Mouse (Mus musculus) limb, embryonic 11.5 days (tissue): ENCODE results near the gene Clca3a2. TPM values are rescaled to one million over a fixed set of nuclear protein-coding genes. Genes with fewer than 3 reads are reported as not detected.
"Not testable (repeated sequence)": the region's sequence is repeated elsewhere in the genome, so short reads cannot be mapped to it uniquely, and the experiment has no call there.

Experiments used
- ATAC-seq: fragments of 200-750 bp; cut with Nextera tagmentation; 2 replicates; pipeline ENCODE4 v1.8.0; 2017; ENCODE audit warnings: low read depth; ENCODE audit not compliant: insufficient number of reproducible peaks, low FRiP score, low TSS enrichment
- DNase-seq: peaks from one replicate; pipeline ENCODE4 v3.0.0-alpha.2; 2015; ENCODE audit warnings: low spot score
- H3K27ac ChIP-seq: fragments of 300-500 bp; sonication (generic); replicated peaks from 2 replicates; pipeline ENCODE4 v1.5.1; 2014; ENCODE audit warnings: low read depth, mild to moderate bottlenecking, low read length
- H3K27me3 ChIP-seq: fragments of 300-500 bp; sonication (generic); 2 replicates; pipeline ENCODE4 v1.6.1; 2014; ENCODE audit warnings: mild to moderate bottlenecking, low read length, mixed read lengths; ENCODE audit not compliant: control insufficient read depth, insufficient read depth
- H3K36me3 ChIP-seq: fragments of 300-500 bp; sonication (generic); 2 replicates; pipeline ENCODE4 v1.6.1; 2014; ENCODE audit warnings: mild to moderate bottlenecking, low read length, moderate library complexity, mixed read lengths; ENCODE audit not compliant: control insufficient read depth, insufficient read depth
- H3K4me1 ChIP-seq: fragments of 300-500 bp; sonication (generic); 2 replicates; pipeline ENCODE4 v1.6.1; 2014; ENCODE audit warnings: low read length, mixed read lengths; ENCODE audit not compliant: control insufficient read depth, insufficient read depth
- H3K4me2 ChIP-seq: fragments of 300-500 bp; sonication (generic); 2 replicates; pipeline ENCODE4 v1.6.1; 2014; ENCODE audit warnings: low read depth, mild to moderate bottlenecking, moderate library complexity; ENCODE audit not compliant: severe bottlenecking
- H3K4me3 ChIP-seq: fragments of 300-500 bp; sonication (generic); 2 replicates; pipeline ENCODE4 v1.5.1; 2014; ENCODE audit warnings: low read depth, low read length
- H3K9ac ChIP-seq: fragments of 300-500 bp; sonication (generic); 2 replicates; pipeline ENCODE4 v1.6.1; 2014; ENCODE audit warnings: mild to moderate bottlenecking, low read length
- H3K9me3 ChIP-seq: fragments of 300-500 bp; sonication (generic); 2 replicates; pipeline ENCODE4 v1.6.1; 2016; ENCODE audit warnings: low read length; ENCODE audit not compliant: control insufficient read depth
- WGBS: fragments of 180-500 bp; shearing (Covaris S2); extraction: QIAGEN DNeasy Blood & Tissue Kit; methylation state at CpG from one replicate; pipeline ENCODE4 v1.1.7; 2014; 5-methylcytosine and 5-hydroxymethylcytosine counted together
- polyA plus RNA-seq: library from polyadenylated mRNA; unstranded; fragments of >200 nt; fragmentation: Nextera tagmentation; extraction: Ambion mirVana; gene quantifications from 2 replicates; pipeline ENCODE4 v1.2.1, GENCODE M21; 2014

Gene Clca3a2
- polyA plus RNA-seq, result not detected in 2 replicates

DNA sequence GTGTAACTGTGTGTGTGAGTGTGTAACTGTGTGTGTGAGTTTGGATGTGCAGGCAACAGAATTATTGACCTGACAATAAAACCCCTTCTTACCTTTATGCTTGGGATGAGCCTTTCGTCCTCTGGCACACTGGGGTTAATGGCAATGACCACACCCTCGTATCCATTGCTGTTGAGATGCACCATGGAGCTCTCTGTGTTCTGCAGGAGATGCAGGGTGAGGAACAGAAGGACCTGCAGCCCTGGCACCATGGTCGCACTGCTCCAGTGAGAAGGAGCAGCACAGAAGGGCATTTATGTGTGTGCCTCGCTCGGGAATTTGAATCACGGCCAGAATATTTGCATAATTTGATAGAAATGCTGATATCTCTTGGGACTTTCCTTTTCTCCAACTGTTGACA lies at the start of gene Clca3a2:
TSS of gene Clca3a2 (minus strand) at position 276 of the 400 bp plus-strand sequence.
- not testable (repeated sequence) for H3K27ac ChIP-seq, H3K27me3 ChIP-seq, H3K9me3 ChIP-seq, ATAC-seq, DNase-seq, H3K9ac ChIP-seq, H3K36me3 ChIP-seq, H3K4me1 ChIP-seq, H3K4me3 ChIP-seq, H3K4me2 ChIP-seq
- 89% methylated on average over 5 of the region's 6 CpGs for WGBS

DNA sequence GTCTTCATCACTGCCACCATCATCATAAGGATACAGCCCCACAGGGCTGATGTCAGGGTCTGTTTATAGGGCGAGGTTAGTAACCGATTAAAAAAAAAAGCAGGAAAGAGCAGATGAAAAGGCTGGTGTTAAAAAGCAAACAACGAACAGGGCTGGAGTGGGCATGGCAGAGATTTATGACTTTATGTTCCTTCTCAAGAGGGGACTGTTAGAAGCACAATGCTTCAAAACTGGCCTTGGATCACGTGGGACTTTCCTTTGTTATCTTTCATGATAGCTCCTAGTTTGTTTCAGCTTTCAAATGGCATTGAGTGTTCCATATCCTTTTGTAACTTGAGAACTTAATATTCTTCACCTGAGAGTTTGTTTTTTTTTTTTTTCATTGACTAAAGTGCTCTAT lies 30.3 kb upstream of the Clca3a2 start:
- H3K27ac ChIP-seq, result no peak overlapping the region
- H3K27me3 ChIP-seq, result no peaks in the 10 kb centered on the region
- no peaks in the 10 kb centered on the region for H3K9me3 ChIP-seq
- H3K4me2 ChIP-seq, result no peak overlapping the region
- DNase-seq (no peak), ATAC-seq (no peak)
- no peaks in the 10 kb centered on the region for H3K4me1 ChIP-seq
- 47% methylated on average over 4 of the region's 4 CpGs for WGBS
- no peaks in the 10 kb centered on the region for H3K36me3 ChIP-seq
- no peak overlapping the region for H3K4me3 ChIP-seq
- H3K9ac ChIP-seq, result no peak overlapping the region

DNA sequence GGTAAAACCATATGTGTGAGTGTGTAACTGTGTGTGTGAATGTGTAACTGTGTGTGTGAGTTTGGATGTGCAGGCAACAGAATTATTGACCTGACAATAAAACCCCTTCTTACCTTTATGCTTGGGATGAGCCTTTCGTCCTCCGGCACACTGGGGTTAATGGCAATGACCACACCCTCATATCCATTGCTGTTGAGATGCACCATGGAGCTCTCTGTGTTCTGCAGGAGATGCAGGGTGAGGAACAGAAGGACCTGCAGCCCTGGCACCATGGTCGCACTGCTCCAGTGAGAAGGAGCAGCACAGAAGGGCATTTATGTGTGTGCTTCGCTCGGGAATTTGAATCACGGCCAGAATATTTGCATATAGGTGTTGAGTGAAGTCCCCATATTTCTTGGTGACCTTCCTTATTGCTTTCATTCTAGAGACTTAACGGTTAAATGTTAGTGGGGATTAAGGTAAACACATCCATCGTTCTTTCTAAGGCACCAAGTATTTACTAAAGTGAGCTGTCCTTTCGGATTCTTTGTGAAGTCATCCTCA lies 29.8 kb upstream of the Clca3a2 start, which contains the start of gene Clca3b:
TSS of gene Clca3b (minus strand) at position 344 of the 543 bp plus-strand sequence.
- not testable (repeated sequence) for DNase-seq, H3K4me1 ChIP-seq, ATAC-seq, H3K36me3 ChIP-seq, H3K27me3 ChIP-seq, H3K9me3 ChIP-seq, H3K4me3 ChIP-seq, H3K9ac ChIP-seq, H3K4me2 ChIP-seq, H3K27ac ChIP-seq
- 88% methylated on average over 9 of the region's 9 CpGs for WGBS

DNA sequence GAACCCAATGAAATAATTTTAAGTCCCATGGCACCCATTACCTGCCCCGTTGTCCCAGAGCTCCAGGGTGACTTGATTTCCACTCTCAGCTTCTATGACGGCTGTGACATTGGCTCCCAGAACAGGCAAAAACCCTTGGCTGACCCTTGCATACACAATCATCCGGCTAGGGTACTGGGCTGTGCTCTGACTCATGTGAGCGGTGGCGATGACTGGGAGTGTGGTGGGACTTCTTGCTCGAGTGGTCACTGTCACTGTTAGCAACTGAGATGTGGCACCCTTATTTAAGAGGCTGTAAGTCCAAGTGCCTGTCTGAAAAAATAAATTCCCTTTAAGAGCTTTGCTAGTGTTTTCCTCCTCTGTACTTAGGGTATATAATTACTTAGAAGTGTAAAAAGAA lies 8.0 kb upstream of the Clca3a2 start:
- no peak for DNase-seq
- H3K4me2 ChIP-seq, result no peak overlapping the region

DNA sequence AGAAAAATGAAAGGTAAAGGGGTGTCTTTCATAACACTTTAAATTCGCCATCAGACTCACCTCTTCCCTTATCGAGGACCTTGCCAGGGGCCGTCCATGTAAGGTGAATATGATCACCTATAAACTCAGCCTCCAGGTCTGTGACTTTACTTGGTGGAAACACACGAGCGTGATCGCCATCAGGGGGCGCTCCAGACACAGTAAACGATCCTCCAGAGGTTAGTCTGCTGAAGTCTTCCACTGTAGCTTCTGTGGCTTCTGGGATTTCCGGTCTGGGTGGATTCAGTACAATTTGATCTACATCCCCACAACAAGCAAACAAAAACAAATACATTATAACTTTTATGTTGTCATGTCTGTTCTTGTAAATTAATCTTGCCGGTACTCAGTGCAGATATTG lies 5.9 kb upstream of the Clca3a2 start:
- H3K4me3 ChIP-seq, result no peak overlapping the region
- H3K9ac ChIP-seq, result no peak overlapping the region
- no peaks in the 10 kb centered on the region for H3K36me3 ChIP-seq
- no peaks in the 10 kb centered on the region for H3K4me1 ChIP-seq
- no peak overlapping the region for H3K4me2 ChIP-seq
- ATAC-seq (peak; percentile 70; the same call in 1 of the 2 replicates), DNase-seq (peak; percentile 88)
- no peaks in the 10 kb centered on the region for H3K27me3 ChIP-seq
- H3K27ac ChIP-seq, result no peak overlapping the region
- 19% methylated on average over 10 of the region's 10 CpGs for WGBS
- no peaks in the 10 kb centered on the region for H3K9me3 ChIP-seq

More for the DNA sequence above, 8.0 kb upstream of the Clca3a2 start:
- Histone ChIP-seq H3K4me1 (no peaks in the 10 kb centered on the region), H3K27me3 (no peaks in the 10 kb centered on the region), H3K27ac (no peak overlapping the region), H3K9me3 (no peaks in the 10 kb centered on the region), H3K4me3 (no peak overlapping the region), H3K9ac (no peak overlapping the region), H3K36me3 (no peaks in the 10 kb centered on the region)
- WGBS, result 95% methylated on average over 6 of the region's 6 CpGs
- ATAC-seq, result no peak

DNA sequence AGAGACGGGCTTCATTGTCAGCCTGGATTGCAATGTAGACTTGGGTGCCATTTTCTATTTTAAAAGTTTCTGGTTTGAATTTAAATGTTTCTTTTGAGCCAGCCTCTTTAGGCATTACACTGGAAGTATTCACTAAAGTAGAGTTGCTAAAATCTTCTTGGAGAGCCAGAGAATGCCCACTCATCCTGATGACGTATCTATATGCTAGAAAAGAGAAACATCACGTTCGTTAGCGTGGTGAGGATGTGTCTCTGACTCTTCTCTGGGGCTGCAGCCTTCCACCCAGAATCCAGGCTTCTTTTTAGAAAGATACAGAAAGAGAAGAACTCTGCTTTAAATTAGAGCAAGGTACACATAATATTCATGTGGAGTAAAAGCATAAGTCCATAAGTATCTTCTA lies 4.0 kb upstream of the Clca3a2 start:
- no peaks in the 10 kb centered on the region for H3K9me3 ChIP-seq
- no peaks in the 10 kb centered on the region for H3K27me3 ChIP-seq
- 86% methylated on average over 5 of the region's 5 CpGs for WGBS
- no peak overlapping the region for H3K27ac ChIP-seq
- no peak for DNase-seq
- ATAC-seq, result no peak
- H3K4me3 ChIP-seq, result no peak overlapping the region
- H3K4me2 ChIP-seq, result no peak overlapping the region
- H3K9ac ChIP-seq, result no peak overlapping the region
- H3K4me1 ChIP-seq, result no peaks in the 10 kb centered on the region
- H3K36me3 ChIP-seq, result no peaks in the 10 kb centered on the region

DNA sequence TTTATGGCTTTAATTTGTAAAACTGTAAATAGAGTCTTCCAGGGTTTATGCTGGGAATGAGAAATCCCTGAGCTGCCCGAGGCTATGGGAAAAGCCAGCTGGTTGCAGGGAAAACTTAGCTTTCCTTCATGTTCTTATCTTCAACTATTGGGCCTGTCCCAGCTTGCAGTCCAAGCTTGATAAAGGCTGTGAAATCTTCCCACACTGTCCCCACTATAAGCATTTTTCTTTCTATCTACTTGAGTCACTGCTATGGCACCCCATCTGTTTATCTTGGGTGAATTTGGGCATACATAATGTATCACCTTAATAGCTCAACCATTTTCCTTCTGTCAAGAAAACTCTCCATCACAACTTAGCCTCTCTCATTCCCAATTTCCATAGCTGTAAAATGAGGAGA lies 1.3 kb upstream of the Clca3a2 start:
- H3K36me3 ChIP-seq, result no peaks in the 10 kb centered on the region
- H3K27me3 ChIP-seq, result no peaks in the 10 kb centered on the region
- WGBS, result 78% methylated on average over 1 of the region's 1 CpGs
- H3K9ac ChIP-seq, result no peak overlapping the region
- H3K9me3 ChIP-seq, result no peaks in the 10 kb centered on the region
- H3K4me1 ChIP-seq, result no peaks in the 10 kb centered on the region
- H3K4me3 ChIP-seq, result no peak overlapping the region
- DNase-seq (no peak), ATAC-seq (no peak)
- no peak overlapping the region for H3K4me2 ChIP-seq
- H3K27ac ChIP-seq, result no peak overlapping the region

DNA sequence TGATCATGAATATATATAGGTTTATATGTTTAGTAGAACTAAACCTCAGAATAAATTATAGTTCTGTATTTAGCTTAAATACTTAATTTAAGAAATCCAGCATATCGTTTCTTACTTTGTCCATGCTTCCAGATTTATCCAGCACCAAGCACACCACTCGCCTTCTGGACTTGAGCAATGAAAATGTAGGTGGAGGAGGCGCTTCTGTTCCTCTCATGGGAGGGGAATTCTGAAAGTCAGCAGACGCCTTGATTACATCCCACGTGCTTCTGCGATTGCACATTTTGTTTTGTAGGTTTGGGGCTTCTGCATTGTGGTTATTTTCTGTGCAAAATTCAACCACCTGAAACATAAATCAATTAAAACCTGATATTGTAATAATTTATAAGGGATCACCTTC lies 6.0 kb downstream of the Clca3a2 start:
- not testable (repeated sequence) for H3K9ac ChIP-seq, H3K9me3 ChIP-seq, DNase-seq, H3K4me1 ChIP-seq, H3K4me2 ChIP-seq, ATAC-seq, H3K27me3 ChIP-seq, H3K27ac ChIP-seq, H3K36me3 ChIP-seq, H3K4me3 ChIP-seq
- 95% methylated on average over 6 of the region's 6 CpGs for WGBS

DNA sequence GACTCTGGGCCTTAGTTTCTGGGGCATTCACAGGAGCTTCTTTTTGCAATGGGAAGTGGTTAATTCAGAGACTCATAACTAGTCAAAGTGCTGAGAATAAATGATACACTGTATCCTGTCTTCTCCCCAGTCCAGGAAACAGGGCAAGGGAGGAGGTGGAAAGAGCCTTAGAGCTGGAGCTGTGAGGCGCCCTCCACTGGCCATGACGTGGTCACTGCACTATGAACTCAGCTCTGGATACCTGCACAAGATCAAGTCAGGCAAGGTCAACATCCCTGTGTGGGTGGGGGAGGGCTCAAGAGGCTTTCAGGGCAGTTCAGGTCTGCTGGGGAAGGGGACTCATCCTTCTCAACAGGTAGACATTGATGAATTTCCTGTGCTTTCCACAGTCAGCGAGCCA lies 7.5 kb downstream of the Clca3a2 start:
- no peak for DNase-seq
- Histone ChIP-seq H3K4me3 (no peak overlapping the region), H3K9ac (no peak overlapping the region), H3K4me2 (no peak overlapping the region), H3K4me1 (no peaks in the 10 kb centered on the region), H3K36me3 (no peaks in the 10 kb centered on the region), H3K27ac (no peak overlapping the region), H3K27me3 (no peaks in the 10 kb centered on the region), H3K9me3 (no peaks in the 10 kb centered on the region)
- 36% methylated on average over 3 of the region's 3 CpGs for WGBS
- ATAC-seq, result no peak
